Mouse (Mus musculus) heart, postnatal 0 days (tissue): ENCODE data around the gene Gna13. TPM values are rescaled to one million over a fixed set of nuclear protein-coding genes. Genes with fewer than 3 reads are reported as not detected.
A peak's percentile ranks its signal among the peaks of the same experiment; 100 is the strongest.

Source experiments
- ATAC-seq: fragments of 200-750 bp; cut with Nextera tagmentation; 2 replicates; pipeline ENCODE4 v1.8.0; 2017; ENCODE audit warnings: low read depth, moderate number of reproducible peaks, moderate library complexity; ENCODE audit not compliant: insufficient read depth
- DNase-seq: peaks from one replicate; pipeline ENCODE4 v3.0.0-alpha.2; 2016; ENCODE audit warnings: low spot score
- H3K27ac ChIP-seq: fragments of 300-500 bp; sonication (generic); 2 replicates; pipeline ENCODE4 v1.5.1; 2014; ENCODE audit warnings: low read depth, mild to moderate bottlenecking
- H3K27me3 ChIP-seq: fragments of 300-500 bp; sonication (generic); 2 replicates; pipeline ENCODE4 v1.6.1; 2014; ENCODE audit warnings: low read length, mixed read lengths; ENCODE audit not compliant: control insufficient read depth, insufficient read depth
- H3K36me3 ChIP-seq: fragments of 300-500 bp; sonication (generic); replicated peaks from 2 replicates; pipeline ENCODE4 v1.6.1; 2014; ENCODE audit warnings: low read length, mixed read lengths; ENCODE audit not compliant: control insufficient read depth, insufficient read depth
- H3K4me1 ChIP-seq: fragments of 300-500 bp; sonication (generic); 2 replicates; pipeline ENCODE4 v1.6.1; 2014; ENCODE audit warnings: antibody characterized with exemption; ENCODE audit not compliant: control insufficient read depth, insufficient read depth
- H3K4me2 ChIP-seq: fragments of 300-500 bp; sonication (generic); 2 replicates; pipeline ENCODE4 v1.6.1; 2014; ENCODE audit warnings: low read depth, mild to moderate bottlenecking, low read length, moderate library complexity
- H3K4me3 ChIP-seq: fragments of 300-500 bp; sonication (generic); 2 replicates; pipeline ENCODE4 v1.5.1; 2014; ENCODE audit warnings: low read depth, low read length
- H3K9ac ChIP-seq: fragments of 300-500 bp; sonication (generic); replicated peaks from 2 replicates; pipeline ENCODE4 v1.6.1; 2014; ENCODE audit warnings: low read depth, low read length, mixed read lengths
- H3K9me3 ChIP-seq: fragments of 300-500 bp; sonication (generic); replicated peaks from 2 replicates; pipeline ENCODE4 v1.6.1; 2016; ENCODE audit warnings: low read length; ENCODE audit not compliant: control insufficient read depth
- CTCF ChIP-seq: IDR thresholded peaks from 2 replicates; pipeline ENCODE4 v1.5.1; 2016; ENCODE audit warnings: antibody characterized with exemption, control low read depth, low read depth
- EP300 ChIP-seq: IDR thresholded peaks from 2 replicates; pipeline ENCODE4 v1.6.1; 2016; ENCODE audit warnings: antibody characterized with exemption, low read depth
- WGBS: fragments of 180-500 bp; shearing (Covaris S2); extraction: QIAGEN DNeasy Blood & Tissue Kit; methylation state at CpG from one replicate; pipeline ENCODE4 v1.1.7; 2014; 5-methylcytosine and 5-hydroxymethylcytosine counted together
- polyA plus RNA-seq: library from polyadenylated mRNA; unstranded; fragments of >200 nt; fragmentation: Nextera tagmentation; extraction: Ambion mirVana; gene quantifications from 2 replicates; pipeline ENCODE4 v1.2.1, GENCODE M21; 2015
- total RNA-seq: library from RNA; depleted of rRNA; stranded (reverse); fragments of >200 nt; gene quantifications from 2 replicates; pipeline ENCODE4 v1.2.3, GENCODE M21; 2014; ENCODE audit warnings: low replicate concordance

Gene Gna13
- total and polyA plus RNA-seq, 2 experiments from 2014 or later = 28.0 to 42.7 TPM

- Histone ChIP-seq H3K4me1 (peaks cover 3% of the 10 kb centered on the region; the same call in 1 of the 2 replicates), H3K4me2 (peak overlapping the region; percentile 72), H3K4me3 (peak overlapping the region; percentile 71), H3K9me3 (peaks cover 5% of the 10 kb centered on the region; the same call in 1 of the 2 replicates), H3K9ac (peak overlapping the region; percentile 63), H3K36me3 (peaks cover 23% of the 10 kb centered on the region), H3K27me3 (no peaks in the 10 kb centered on the region), H3K27ac (peak overlapping the region; percentile 90)
- DNase-seq (no peak), ATAC-seq (no peak; the same call in 1 of the 2 replicates)
- TF ChIP-seq CTCF (no peak), EP300 (no peak)
- WGBS = under 1% methylated on average over 11 of the region's 11 CpGs
These were observed 63.6 kb downstream of the Gna13 start for GRCm38 (mm10) chr11:109426272-109426586.

GRCm38 (mm10) chr11:109427353-109427752 lies 64.7 kb downstream of the Gna13 start:
- H3K27ac ChIP-seq = no peak overlapping the region
- peaks cover 23% of the 10 kb centered on the region for H3K36me3 ChIP-seq
- H3K4me2 ChIP-seq = no peak overlapping the region
- DNase-seq (no peak), ATAC-seq (no peak)
- no peak overlapping the region for H3K9ac ChIP-seq
- H3K27me3 ChIP-seq = no peaks in the 10 kb centered on the region
- H3K4me1 ChIP-seq = peaks cover 3% of the 10 kb centered on the region; the same call in 1 of the 2 replicates
- WGBS = 95% methylated on average over 5 of the region's 5 CpGs
- no peak overlapping the region for H3K4me3 ChIP-seq
- H3K9me3 ChIP-seq = peaks cover under 1% of the 10 kb centered on the region; the same call in 1 of the 2 replicates
- TF ChIP-seq EP300 (no peak), CTCF (no peak)

GRCm38 (mm10) chr11:109434233-109434798 lies 71.7 kb downstream of the Gna13 start:
- Histone ChIP-seq H3K36me3 (peaks cover 50% of the 10 kb centered on the region), H3K27me3 (no peaks in the 10 kb centered on the region), H3K27ac (no peak overlapping the region), H3K4me1 (0 out of 2 replicates have a peak, but pooled peaks cover under 1% of the 10 kb centered on the region), H3K9me3 (no peaks in the 10 kb centered on the region), H3K4me2 (no peak overlapping the region), H3K9ac (no peak overlapping the region), H3K4me3 (no peak overlapping the region)
- ATAC-seq = no peak
- 89% methylated on average over 16 of the region's 16 CpGs for WGBS
- no peak for TF ChIP-seq CTCF
- no peak for DNase-seq

GRCm38 (mm10) chr11:109436889-109437288 lies 74.3 kb downstream of the Gna13 start:
- Histone ChIP-seq H3K4me2 (no peak overlapping the region), H3K9me3 (no peaks in the 10 kb centered on the region), H3K4me3 (no peak overlapping the region), H3K27ac (no peak overlapping the region), H3K9ac (no peak overlapping the region), H3K27me3 (no peaks in the 10 kb centered on the region), H3K4me1 (0 out of 2 replicates have a peak, but pooled peaks cover 4% of the 10 kb centered on the region), H3K36me3 (peaks cover 35% of the 10 kb centered on the region)
- TF ChIP-seq CTCF (no peak), EP300 (no peak)
- ATAC-seq = no peak
- 57% methylated on average over 8 of the region's 8 CpGs for WGBS
- no peak for DNase-seq

GRCm38 (mm10) chr11:109439209-109439608 lies 76.6 kb downstream of the Gna13 start:
- Histone ChIP-seq H3K27ac (peak overlapping the region; percentile 12), H3K27me3 (no peaks in the 10 kb centered on the region), H3K4me1 (0 out of 2 replicates have a peak, but pooled peaks cover 4% of the 10 kb centered on the region), H3K9me3 (no peaks in the 10 kb centered on the region), H3K9ac (peak overlapping the region; percentile 51; the same call in 1 of the 2 replicates), H3K4me3 (peak overlapping the region; percentile 56), H3K4me2 (peak overlapping the region; percentile 79), H3K36me3 (peaks cover 35% of the 10 kb centered on the region)
- DNase-seq (no peak), ATAC-seq (peak; percentile 27; the same call in 1 of the 2 replicates)
- 8% methylated on average over 5 of the region's 5 CpGs for WGBS
- no peak for TF ChIP-seq CTCF

GRCm38 (mm10) chr11:109439829-109440340 lies 77.3 kb downstream of the Gna13 start:
- Histone ChIP-seq H3K4me2 (peak overlapping the region; percentile 79), H3K9ac (peak overlapping the region; percentile 51), H3K4me3 (peak overlapping the region; percentile 56), H3K36me3 (peaks cover 30% of the 10 kb centered on the region), H3K9me3 (no peaks in the 10 kb centered on the region), H3K27me3 (no peaks in the 10 kb centered on the region), H3K27ac (peak overlapping the region; percentile 12), H3K4me1 (0 out of 2 replicates have a peak, but pooled peaks cover 4% of the 10 kb centered on the region)
- under 1% methylated on average over 32 of the region's 32 CpGs for WGBS
- TF ChIP-seq CTCF (no peak), EP300 (0 out of 2 replicates have a peak, but pooled peaks have one; percentile 48)
- DNase-seq (peak; percentile 86), ATAC-seq (peak; percentile 86)
